Mouse (Mus musculus) myocyte (in vitro differentiated cells): ENCODE measurements at regions not wholly inside any gene's neighbourhood (a gene's known extent, or its start where the extent isn't known, plus 50 kb on each side); places are given as distances from the start of the nearest gene placed in this dataset.

Source experiments
- CEBPB ChIP-seq: IDR thresholded peaks from 2 replicates; pipeline ENCODE4 v1.6.1; 2011; ENCODE audit warnings: mild to moderate bottlenecking, moderate library complexity; ENCODE audit not compliant: poor library complexity, insufficient read depth, severe bottlenecking
- MAX ChIP-seq: IDR thresholded peaks from one replicate; pipeline ENCODE4 v1.6.1; 2011; ENCODE audit warnings: low read depth, mild to moderate bottlenecking, control low read depth
- MYOD1 ChIP-seq, 3 experiments: IDR thresholded peaks; one replicate each; pipeline ENCODE4 v1.6.1; 2011; ENCODE audit warnings: control low read depth in 2 of 3, low read depth in 2 of 3, mild to moderate bottlenecking in 2 of 3, moderate library complexity in 1 of 3; ENCODE audit not compliant: insufficient read length in 2 of 3, control insufficient read depth in 1 of 3
- MYOG ChIP-seq, 3 experiments: IDR thresholded peaks; one replicate each; pipeline ENCODE4 v1.6.1; 2011; ENCODE audit warnings: control low read depth in 2 of 3, low read depth in 2 of 3, mild to moderate bottlenecking in 2 of 3; ENCODE audit not compliant: insufficient read length in 2 of 3, control insufficient read depth in 1 of 3, insufficient read depth in 1 of 3
- POLR2A ChIP-seq: IDR thresholded peaks from one replicate; pipeline ENCODE4 v1.6.1; 2011; ENCODE audit warnings: low read depth, mild to moderate bottlenecking, control low read depth, moderate library complexity; ENCODE audit not compliant: insufficient read length
- POLR2AphosphoS2 ChIP-seq: IDR thresholded peaks from one replicate; pipeline ENCODE4 v1.6.1; 2011; ENCODE audit warnings: low read depth, control low read depth; ENCODE audit not compliant: insufficient read length
- SRF ChIP-seq: IDR thresholded peaks from one replicate; pipeline ENCODE4 v1.6.1; 2011; ENCODE audit warnings: low read depth; ENCODE audit not compliant: control insufficient read depth, insufficient read length
- TCF12 ChIP-seq: IDR thresholded peaks from one replicate; pipeline ENCODE4 v1.6.1; 2011; ENCODE audit warnings: mild to moderate bottlenecking, control low read depth; ENCODE audit not compliant: poor library complexity, insufficient read depth, severe bottlenecking
- TCF3 ChIP-seq: IDR thresholded peaks from one replicate; pipeline ENCODE4 v1.6.1; 2011; ENCODE audit warnings: low read depth, control low read depth; ENCODE audit not compliant: insufficient read length
- USF1 ChIP-seq: IDR thresholded peaks from one replicate; pipeline ENCODE4 v1.6.1; 2011; ENCODE audit warnings: low read depth, mild to moderate bottlenecking, control low read depth, moderate library complexity

DNA sequence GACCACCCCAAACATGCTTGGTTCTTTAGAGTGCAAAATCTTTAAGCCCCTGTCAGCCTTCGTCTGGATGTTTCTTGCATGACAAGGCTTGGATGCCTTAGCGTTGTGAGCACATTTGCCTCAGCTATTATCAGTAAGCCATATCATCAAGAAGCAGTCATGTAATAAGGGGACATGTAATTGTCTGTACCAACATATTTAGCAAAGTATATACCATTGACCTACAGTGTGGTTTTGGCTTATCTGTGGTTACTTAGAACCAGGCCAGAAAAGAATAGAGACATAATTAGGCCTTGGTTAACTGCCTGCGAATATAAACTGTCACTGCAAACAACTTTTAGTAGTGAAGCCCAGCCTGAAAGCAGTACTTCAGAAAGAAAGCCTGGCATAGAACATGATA, 57.0 kb upstream of the Slc4a7 start:
- TF ChIP-seq POLR2A: no peak
- TF ChIP-seq CEBPB: no peak
- TF ChIP-seq TCF12: no peak
- no peak for TF ChIP-seq MAX
- no peak for TF ChIP-seq USF1
- no peak for TF ChIP-seq MYOD1 (IDR thresholded peaks at IDR 0.05; ENCODE audit: control insufficient read depth in 1 of 3, insufficient read length in 2 of 3, low read depth in 2 of 3)
- no peak for TF ChIP-seq MYOG (IDR thresholded peaks at IDR 0.05; ENCODE audit: control insufficient read depth in 1 of 3, insufficient read depth in 1 of 3, insufficient read length in 2 of 3, low read depth in 2 of 3)
- no peak for TF ChIP-seq POLR2AphosphoS2
- no peak for TF ChIP-seq SRF
- TF ChIP-seq TCF3: no peak
